Mouse (Mus musculus) MEL (cell line): ENCODE measurements around the gene Slc25a21.

Experiments
- E2F4 ChIP-seq: IDR thresholded peaks from 2 replicates; pipeline ENCODE4 v1.6.1; 2011; ENCODE audit warnings: low read depth, low read length, improper control_type of control experiment, borderline replicate concordance
- JUND ChIP-seq: IDR thresholded peaks from 2 replicates; pipeline ENCODE4 v1.6.1; 2011; ENCODE audit warnings: low read depth, mild to moderate bottlenecking, improper control_type of control experiment, low read length
- NRF1 ChIP-seq: IDR thresholded peaks from 2 replicates; pipeline ENCODE4 v1.6.1; 2014; ENCODE audit warnings: low read depth, mild to moderate bottlenecking, inconsistent platforms, low read length, improper control_type of control experiment, moderate library complexity; ENCODE audit not compliant: poor library complexity, insufficient read depth, severe bottlenecking
- USF1 ChIP-seq: IDR thresholded peaks from 2 replicates; pipeline ENCODE4 v1.6.1; 2014; ENCODE audit warnings: low read depth, mild to moderate bottlenecking, inconsistent platforms, low read length, improper control_type of control experiment, moderate library complexity

GRCm38 (mm10) chr12:56677620-56678019, 519.7 kb downstream of the Slc25a21 start:
- TF ChIP-seq USF1 (no peak), NRF1 (no peak), JUND (no peak), E2F4 (no peak)
